Mouse (Mus musculus): ENCODE measurements around the gene Tmem234. TPM values are rescaled to one million over a fixed set of nuclear protein-coding genes. Genes with fewer than 3 reads are reported as not detected.

The Tmem234 gene
- polyA plus RNA-seq, 1 experiment from 2014 or later = 228 TPM

GRCm38 (mm10) chr4:129575171-129575844, 25.2 kb upstream of the Tmem234 start:
- Histone ChIP-seq H3K27ac (ENCODE audit: low read depth, low read length) (no peak overlapping the region; the same call in 1 of the 2 replicates), H3K27me3 (replicated peaks; ENCODE audit: control insufficient read depth, insufficient read depth, low read length) (no peaks in the 10 kb centered on the region), H3K36me3 (ENCODE audit: control insufficient read depth, insufficient read depth, low read length) (no peaks in the 10 kb centered on the region), H3K4me1 (replicated peaks; ENCODE audit: control insufficient read depth, insufficient read depth, low read length) (peaks cover 4% of the 10 kb centered on the region), H3K4me2 (peak overlapping the region; percentile 19; the same call in 1 of the 2 replicates), H3K9me3 (ENCODE audit: control insufficient read depth, low read length) (no peaks in the 10 kb centered on the region), H3K4me3 (ENCODE audit: low read depth, low read length) (no peak overlapping the region), H3K9ac (ENCODE audit: low read depth, low read length) (no peak overlapping the region)
- 39% methylated on average over 7 of the region's 8 CpGs for WGBS
- DNase-seq (ENCODE audit: low spot score) (no peak), ATAC-seq (replicated peaks; ENCODE audit: low FRiP score) (no peak)

GRCm38 (mm10) chr4:129576863-129577491, 23.5 kb upstream of the Tmem234 start:
- Histone ChIP-seq H3K4me2 (peak overlapping the region; percentile 42), H3K4me1 (replicated peaks; ENCODE audit: control insufficient read depth, insufficient read depth, low read length) (peaks cover 4% of the 10 kb centered on the region), H3K4me3 (ENCODE audit: low read depth, low read length) (no peak overlapping the region; the same call in 1 of the 2 replicates), H3K9ac (ENCODE audit: low read depth, low read length) (no peak overlapping the region), H3K27me3 (replicated peaks; ENCODE audit: control insufficient read depth, insufficient read depth, low read length) (no peaks in the 10 kb centered on the region), H3K9me3 (ENCODE audit: control insufficient read depth, low read length) (no peaks in the 10 kb centered on the region), H3K36me3 (ENCODE audit: control insufficient read depth, insufficient read depth, low read length) (no peaks in the 10 kb centered on the region), H3K27ac (ENCODE audit: low read depth, low read length) (no peak overlapping the region)
- WGBS = 36% methylated on average over 21 of the region's 21 CpGs
- ATAC-seq (replicated peaks; ENCODE audit: low FRiP score) = no peak
- peak; percentile 56 for DNase-seq (ENCODE audit: low spot score)

- Histone ChIP-seq H3K27ac (ENCODE audit: low read depth, low read length) (no peak overlapping the region), H3K4me3 (ENCODE audit: low read depth, low read length) (no peak overlapping the region), H3K9ac (ENCODE audit: low read depth, low read length) (no peak overlapping the region; the same call in 1 of the 2 replicates), H3K27me3 (replicated peaks; ENCODE audit: control insufficient read depth, insufficient read depth, low read length) (no peaks in the 10 kb centered on the region), H3K4me1 (replicated peaks; ENCODE audit: control insufficient read depth, insufficient read depth, low read length) (peaks cover 4% of the 10 kb centered on the region), H3K36me3 (ENCODE audit: control insufficient read depth, insufficient read depth, low read length) (no peaks in the 10 kb centered on the region), H3K9me3 (ENCODE audit: control insufficient read depth, low read length) (no peaks in the 10 kb centered on the region), H3K4me2 (peak overlapping the region; percentile 42; the same call in 1 of the 2 replicates)
- ATAC-seq (replicated peaks; ENCODE audit: low FRiP score) (no peak), DNase-seq (ENCODE audit: low spot score) (no peak)
- WGBS = 73% methylated on average over 7 of the region's 7 CpGs
Measured at GRCm38 (mm10) chr4:129577688-129578087, 22.8 kb upstream of the Tmem234 start.

- no peaks in the 10 kb centered on the region for H3K27me3 ChIP-seq (replicated peaks; ENCODE audit: control insufficient read depth, insufficient read depth, low read length)
- H3K27ac ChIP-seq (ENCODE audit: low read depth, low read length) = no peak within 1 kb of the TSS
- 63% methylated on average over 5 of the region's 5 CpGs for WGBS
- no peak for DNase-seq (ENCODE audit: low spot score)
- peaks cover 4% of the 10 kb centered on the region for H3K4me1 ChIP-seq (replicated peaks; ENCODE audit: control insufficient read depth, insufficient read depth, low read length)
- no peaks in the 10 kb centered on the region for H3K36me3 ChIP-seq (ENCODE audit: control insufficient read depth, insufficient read depth, low read length)
- H3K9me3 ChIP-seq (ENCODE audit: control insufficient read depth, low read length) = no peaks in the 10 kb centered on the region
- H3K4me3 ChIP-seq (ENCODE audit: low read depth, low read length) = no peak within 1 kb of the TSS
- H3K4me2 ChIP-seq = peak within 1 kb of the TSS; percentile 42
- H3K9ac ChIP-seq (ENCODE audit: low read depth, low read length) = no peak within 1 kb of the TSS; the same call in 1 of the 2 replicates
- no peak for ATAC-seq (replicated peaks; ENCODE audit: low FRiP score)
Measured at GRCm38 (mm10) chr4:129578466-129578865, 22.0 kb upstream of the Tmem234 start, which contains the start of gene Fam167b. Fam167b (minus strand) TSS chr4:129578549.

- ATAC-seq (replicated peaks; ENCODE audit: low FRiP score) = no peak
- Histone ChIP-seq H3K36me3 (ENCODE audit: control insufficient read depth, insufficient read depth, low read length) (no peaks in the 10 kb centered on the region), H3K27ac (ENCODE audit: low read depth, low read length) (no peak overlapping the region), H3K9ac (ENCODE audit: low read depth, low read length) (no peak overlapping the region), H3K4me2 (no peak overlapping the region), H3K4me3 (ENCODE audit: low read depth, low read length) (no peak overlapping the region), H3K9me3 (ENCODE audit: control insufficient read depth, low read length) (no peaks in the 10 kb centered on the region), H3K27me3 (replicated peaks; ENCODE audit: control insufficient read depth, insufficient read depth, low read length) (no peaks in the 10 kb centered on the region), H3K4me1 (replicated peaks; ENCODE audit: control insufficient read depth, insufficient read depth, low read length) (peaks cover 7% of the 10 kb centered on the region)
- no peak for DNase-seq (ENCODE audit: low spot score)
- WGBS = 72% methylated on average over 7 of the region's 7 CpGs
Measured at GRCm38 (mm10) chr4:129580347-129580746, 20.1 kb upstream of the Tmem234 start.

GRCm38 (mm10) chr4:129582251-129582650, 18.2 kb upstream of the Tmem234 start:
- H3K4me3 ChIP-seq (ENCODE audit: low read depth, low read length) = no peak overlapping the region
- H3K27ac ChIP-seq (ENCODE audit: low read depth, low read length) = no peak overlapping the region
- no peaks in the 10 kb centered on the region for H3K27me3 ChIP-seq (replicated peaks; ENCODE audit: control insufficient read depth, insufficient read depth, low read length)
- no peak overlapping the region for H3K9ac ChIP-seq (ENCODE audit: low read depth, low read length)
- no peaks in the 10 kb centered on the region for H3K9me3 ChIP-seq (ENCODE audit: control insufficient read depth, low read length)
- ATAC-seq (replicated peaks; ENCODE audit: low FRiP score) = no peak
- no peak overlapping the region for H3K4me2 ChIP-seq
- H3K36me3 ChIP-seq (ENCODE audit: control insufficient read depth, insufficient read depth, low read length) = no peaks in the 10 kb centered on the region
- WGBS = 79% methylated on average over 1 of the region's 1 CpGs
- peaks cover 7% of the 10 kb centered on the region for H3K4me1 ChIP-seq (replicated peaks; ENCODE audit: control insufficient read depth, insufficient read depth, low read length)
- no peak for DNase-seq (ENCODE audit: low spot score)

- peak overlapping the region; percentile 39; the same call in 1 of the 2 replicates for H3K27ac ChIP-seq (ENCODE audit: low read depth, low read length)
- 61% methylated on average over 1 of the region's 1 CpGs for WGBS
- H3K9me3 ChIP-seq (ENCODE audit: control insufficient read depth, low read length) = no peaks in the 10 kb centered on the region
- H3K36me3 ChIP-seq (ENCODE audit: control insufficient read depth, insufficient read depth, low read length) = no peaks in the 10 kb centered on the region
- DNase-seq (ENCODE audit: low spot score) = no peak
- H3K4me1 ChIP-seq (replicated peaks; ENCODE audit: control insufficient read depth, insufficient read depth, low read length) = peaks cover 11% of the 10 kb centered on the region
- ATAC-seq (replicated peaks; ENCODE audit: low FRiP score) = no peak
- peak overlapping the region; percentile 74 for H3K4me2 ChIP-seq
- no peaks in the 10 kb centered on the region for H3K27me3 ChIP-seq (replicated peaks; ENCODE audit: control insufficient read depth, insufficient read depth, low read length)
- H3K9ac ChIP-seq (ENCODE audit: low read depth, low read length) = peak overlapping the region; percentile 66
- peak overlapping the region; percentile 55 for H3K4me3 ChIP-seq (ENCODE audit: low read depth, low read length)
Measured at GRCm38 (mm10) chr4:129584370-129584769, 16.1 kb upstream of the Tmem234 start.

- peaks cover 11% of the 10 kb centered on the region for H3K4me1 ChIP-seq (replicated peaks; ENCODE audit: control insufficient read depth, insufficient read depth, low read length)
- no peaks in the 10 kb centered on the region for H3K27me3 ChIP-seq (replicated peaks; ENCODE audit: control insufficient read depth, insufficient read depth, low read length)
- WGBS = 2% methylated on average over 36 of the region's 36 CpGs
- no peaks in the 10 kb centered on the region for H3K9me3 ChIP-seq (ENCODE audit: control insufficient read depth, low read length)
- peak overlapping the region; percentile 39 for H3K27ac ChIP-seq (ENCODE audit: low read depth, low read length)
- peak overlapping the region; percentile 74 for H3K4me2 ChIP-seq
- H3K4me3 ChIP-seq (ENCODE audit: low read depth, low read length) = peak overlapping the region; percentile 55
- H3K36me3 ChIP-seq (ENCODE audit: control insufficient read depth, insufficient read depth, low read length) = no peaks in the 10 kb centered on the region
- peak overlapping the region; percentile 66 for H3K9ac ChIP-seq (ENCODE audit: low read depth, low read length)
- peak; percentile 70 for ATAC-seq (replicated peaks; ENCODE audit: low FRiP score)
- DNase-seq (ENCODE audit: low spot score) = peak; percentile 88
Measured at GRCm38 (mm10) chr4:129584884-129585608, 15.4 kb upstream of the Tmem234 start.

All from liver, embryonic 11.5 days (tissue).